Mouse (Mus musculus) bone marrow macrophage, adult 2 months (primary cell): ENCODE data around the gene Mtss1l. TPM values are rescaled to one million over a fixed set of nuclear protein-coding genes. Genes with fewer than 3 reads are reported as not detected.

ENCODE experiments used
- H3K27ac ChIP-seq: 2 replicates; pipeline ENCODE4 v1.5.1; 2012; ENCODE audit warnings: low read depth, low read length; ENCODE audit not compliant: insufficient read depth
- H3K4me1 ChIP-seq: 2 replicates; pipeline ENCODE4 v1.6.1; 2012; ENCODE audit warnings: low read length; ENCODE audit not compliant: control insufficient read depth, insufficient read depth
- H3K4me3 ChIP-seq: 2 replicates; pipeline ENCODE4 v1.5.1; 2012; ENCODE audit warnings: mild to moderate bottlenecking, low read length, moderate library complexity; ENCODE audit not compliant: insufficient read depth
- CTCF ChIP-seq: IDR thresholded peaks from 2 replicates; pipeline ENCODE4 v1.5.1; 2012; ENCODE audit warnings: low read depth, mild to moderate bottlenecking, low read length, moderate library complexity
- POLR2A ChIP-seq: IDR thresholded peaks from 2 replicates; pipeline ENCODE4 v1.6.1; 2012; ENCODE audit warnings: mild to moderate bottlenecking, low read depth, low read length, borderline replicate concordance
- polyA plus RNA-seq: library from polyadenylated mRNA; stranded (reverse); fragments of >200 nt; gene quantifications from 2 replicates; pipeline ENCODE4 v1.2.4, GENCODE M21; 2012; ENCODE audit not compliant: missing spikeins, insufficient read depth, insufficient read length

Mtss1l gene
- 0.44 and 0.50 TPM in 2 replicates for polyA plus RNA-seq

DNA sequence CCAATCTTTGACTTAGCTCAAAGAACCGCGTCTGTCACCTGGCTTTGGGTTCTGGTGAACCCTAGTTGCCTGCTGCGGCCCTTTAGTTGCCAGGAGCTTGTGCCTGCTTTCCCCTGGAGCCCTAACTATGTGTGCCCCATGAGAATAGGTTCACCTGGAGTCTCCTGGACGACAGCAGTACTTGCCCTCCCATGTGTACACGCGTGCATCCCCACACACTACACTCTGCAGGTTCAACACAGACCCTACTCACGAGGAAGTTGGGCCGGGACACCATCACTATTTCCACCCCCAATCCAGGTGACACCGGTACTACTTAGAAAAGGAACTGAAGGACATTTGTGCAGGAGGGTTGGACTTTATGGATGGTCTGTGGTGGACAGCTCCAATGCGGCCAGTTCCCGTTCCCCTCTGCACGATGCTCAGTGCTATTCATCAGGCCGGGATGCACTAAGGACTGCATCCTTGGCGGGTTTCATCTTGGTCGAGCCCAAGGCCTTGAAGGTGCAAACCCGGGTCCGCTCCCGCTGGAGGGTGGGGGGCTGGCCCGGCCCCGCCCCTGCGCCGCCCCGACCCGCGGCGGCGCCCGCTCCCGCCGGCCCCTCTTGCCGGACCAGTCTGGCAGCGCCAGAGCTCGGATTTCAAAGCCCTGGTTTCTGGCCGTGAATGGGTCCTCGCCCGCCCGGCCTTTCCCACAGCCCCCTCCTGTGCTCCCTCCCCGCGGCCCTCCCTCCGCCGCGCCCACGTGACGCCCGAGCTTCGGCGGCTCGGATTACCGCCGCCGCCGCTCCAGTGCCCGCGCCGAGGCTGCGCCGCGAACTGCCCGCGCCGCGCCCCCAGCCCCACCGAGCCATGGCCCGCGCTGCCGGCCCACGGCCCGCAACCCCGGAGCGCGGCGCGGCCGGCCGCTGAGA is at the start of gene Mtss1l:
Gene Mtss1l (plus strand): TSS at position 792 of the 914 bp plus-strand sequence.
- no peaks in the 10 kb centered on the region for H3K4me1 ChIP-seq

GRCm38 (mm10) chr8:110672133-110672532 is 49.1 kb upstream of the Mtss1l start:
- Histone ChIP-seq H3K4me3 (no peak overlapping the region), H3K4me1 (peaks cover 17% of the 10 kb centered on the region), H3K27ac (no peak overlapping the region)
- TF ChIP-seq POLR2A (no peak), CTCF (no peak)

More for the DNA sequence above, at the start of gene Mtss1l:
- no peak within 1 kb of the TSS for H3K27ac ChIP-seq
- H3K4me3 ChIP-seq = peak within 1 kb of the TSS; percentile 63
- no peak for TF ChIP-seq POLR2A

- no peak overlapping the region for H3K27ac ChIP-seq
- TF ChIP-seq POLR2A = no peak
- no peak for TF ChIP-seq CTCF
- H3K4me3 ChIP-seq = no peak overlapping the region
- peaks cover 17% of the 10 kb centered on the region for H3K4me1 ChIP-seq
These were observed 48.1 kb upstream of the Mtss1l start for GRCm38 (mm10) chr8:110673168-110673567.

DNA sequence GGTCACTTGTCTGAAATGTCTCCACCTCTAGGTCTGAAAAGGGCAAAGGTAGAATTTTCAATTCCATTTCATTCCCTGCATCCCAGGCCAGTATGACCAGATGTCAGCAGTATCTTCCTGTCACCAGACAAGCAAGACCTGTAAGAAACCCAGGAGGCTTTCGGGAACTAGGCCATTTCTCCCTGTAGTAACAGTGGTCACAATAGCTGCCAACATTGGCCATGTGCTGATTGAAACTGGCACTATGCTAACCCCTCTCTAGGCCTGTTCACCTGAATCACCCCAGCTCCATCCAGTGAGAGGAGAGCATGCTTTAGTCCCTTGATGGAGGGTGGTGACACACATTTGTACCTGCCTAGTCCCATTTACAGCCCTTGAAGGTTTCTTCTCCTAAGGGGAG is 46.7 kb upstream of the Mtss1l start:
- TF ChIP-seq POLR2A = no peak
- no peak for TF ChIP-seq CTCF
- no peak overlapping the region for H3K4me3 ChIP-seq
- peaks cover 17% of the 10 kb centered on the region for H3K4me1 ChIP-seq
- H3K27ac ChIP-seq = no peak overlapping the region

- peaks cover 6% of the 10 kb centered on the region for H3K4me1 ChIP-seq
These were observed 44.6 kb upstream of the Mtss1l start for GRCm38 (mm10) chr8:110676702-110677101.

DNA sequence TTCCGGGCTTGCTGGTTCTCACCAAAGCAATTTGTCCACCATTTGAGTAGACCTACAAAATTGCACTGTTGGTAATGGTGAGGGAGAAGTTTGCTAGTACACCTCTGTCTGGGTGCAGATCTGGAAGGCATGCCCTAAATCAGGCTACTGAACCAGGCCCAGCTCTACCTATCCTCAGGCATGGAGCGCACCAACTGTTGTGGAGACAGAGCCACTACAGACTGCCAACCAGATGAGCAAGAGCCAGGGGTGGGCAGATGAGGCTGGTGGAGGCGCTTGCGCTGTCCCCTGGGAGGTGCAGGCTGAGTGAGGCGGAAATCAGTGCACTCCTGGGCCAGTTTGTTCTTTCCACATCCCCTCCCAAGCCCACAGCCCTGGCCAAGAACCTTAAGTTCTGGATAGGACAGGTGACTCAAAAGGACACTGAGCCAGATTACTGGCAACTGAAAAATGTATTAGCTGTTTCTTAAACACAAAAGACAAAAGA is 44.1 kb upstream of the Mtss1l start:
- Histone ChIP-seq H3K4me1 (peaks cover 1% of the 10 kb centered on the region), H3K4me3 (no peak overlapping the region), H3K27ac (no peak overlapping the region)
- no peak for TF ChIP-seq CTCF
- no peak for TF ChIP-seq POLR2A

More at GRCm38 (mm10) chr8:110676702-110677101, 44.6 kb upstream of the Mtss1l start:
- H3K27ac ChIP-seq = no peak overlapping the region
- H3K4me3 ChIP-seq = no peak overlapping the region
- TF ChIP-seq CTCF (no peak), POLR2A (no peak)

DNA sequence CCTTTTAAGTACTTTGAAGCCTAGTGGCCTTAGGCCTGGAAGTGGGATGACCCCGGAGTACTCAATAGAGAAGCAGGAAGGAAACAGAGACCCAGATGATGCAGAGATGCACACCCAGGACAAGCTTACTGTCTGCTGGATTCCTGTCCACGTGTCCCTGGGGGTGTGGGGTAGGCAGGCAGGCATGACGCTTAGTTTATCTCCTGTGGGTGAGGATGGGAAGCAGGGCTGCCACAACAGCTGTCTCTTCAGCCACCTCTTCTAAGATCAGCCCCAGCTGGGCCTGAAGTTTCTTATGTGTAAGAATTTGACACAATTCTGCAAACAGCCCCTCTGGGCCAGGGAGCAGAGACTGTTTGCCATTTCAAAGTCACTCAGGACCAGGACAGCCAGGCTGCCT is 42.3 kb upstream of the Mtss1l start:
- TF ChIP-seq POLR2A (no peak), CTCF (no peak)
- no peak overlapping the region for H3K27ac ChIP-seq
- no peaks in the 10 kb centered on the region for H3K4me1 ChIP-seq
- no peak overlapping the region for H3K4me3 ChIP-seq

DNA sequence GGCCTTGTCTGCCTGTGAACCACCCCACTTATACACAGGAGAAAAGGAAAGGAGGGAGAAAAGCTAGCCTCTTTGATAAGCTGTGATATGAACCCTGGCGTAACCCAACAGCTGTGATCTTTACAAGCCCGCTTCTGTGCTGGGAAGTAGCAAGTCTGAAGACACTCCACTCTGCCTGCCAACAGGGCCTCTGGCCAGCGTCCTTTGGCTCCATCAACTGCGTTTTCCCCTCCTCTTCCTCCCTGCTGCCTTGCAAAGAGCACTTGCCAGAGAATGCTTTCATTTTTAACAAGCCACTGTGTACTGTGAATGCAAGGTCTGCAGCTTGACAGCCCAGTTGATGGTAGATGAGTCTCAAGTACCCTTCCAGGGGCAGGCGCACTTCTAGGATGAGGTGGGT is 33.5 kb upstream of the Mtss1l start:
- TF ChIP-seq CTCF = no peak
- no peak for TF ChIP-seq POLR2A
- Histone ChIP-seq H3K4me1 (no peaks in the 10 kb centered on the region), H3K27ac (no peak overlapping the region), H3K4me3 (no peak overlapping the region)

- H3K27ac ChIP-seq = no peak overlapping the region
- no peaks in the 10 kb centered on the region for H3K4me1 ChIP-seq
- no peak overlapping the region for H3K4me3 ChIP-seq
- TF ChIP-seq POLR2A = no peak
- TF ChIP-seq CTCF = no peak
These were observed 31.3 kb upstream of the Mtss1l start for GRCm38 (mm10) chr8:110689961-110690360.

DNA sequence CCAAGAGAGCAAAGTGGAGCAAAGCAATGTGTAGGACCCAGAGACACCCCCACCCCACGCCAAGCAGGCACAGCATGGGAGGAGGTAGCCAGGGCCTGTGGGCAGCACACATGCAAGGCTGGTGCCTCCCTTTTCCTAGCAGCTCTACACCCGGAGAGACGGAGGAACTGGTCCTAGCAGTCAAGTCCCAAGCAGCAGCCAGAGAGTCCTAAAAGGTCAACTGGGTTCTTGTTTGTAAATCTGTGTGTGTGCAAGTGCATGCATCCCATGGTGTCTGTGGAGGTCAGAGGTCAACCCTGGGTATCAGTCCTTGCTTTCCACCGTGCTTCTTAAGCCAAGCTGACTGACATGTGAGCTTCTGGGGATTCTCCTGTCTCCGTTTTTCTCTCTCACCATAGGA is 27.1 kb upstream of the Mtss1l start:
- no peak for TF ChIP-seq CTCF
- no peak for TF ChIP-seq POLR2A
- Histone ChIP-seq H3K27ac (no peak overlapping the region), H3K4me3 (no peak overlapping the region), H3K4me1 (peaks cover 9% of the 10 kb centered on the region)
